Mouse (Mus musculus): ENCODE results near the gene Dcaf7. TPM values are rescaled to one million over a fixed set of nuclear protein-coding genes. Genes with fewer than 3 reads are reported as not detected.

Gene Dcaf7
- polyA plus RNA-seq, 1 experiment from 2014 or later, result 104 TPM

DNA sequence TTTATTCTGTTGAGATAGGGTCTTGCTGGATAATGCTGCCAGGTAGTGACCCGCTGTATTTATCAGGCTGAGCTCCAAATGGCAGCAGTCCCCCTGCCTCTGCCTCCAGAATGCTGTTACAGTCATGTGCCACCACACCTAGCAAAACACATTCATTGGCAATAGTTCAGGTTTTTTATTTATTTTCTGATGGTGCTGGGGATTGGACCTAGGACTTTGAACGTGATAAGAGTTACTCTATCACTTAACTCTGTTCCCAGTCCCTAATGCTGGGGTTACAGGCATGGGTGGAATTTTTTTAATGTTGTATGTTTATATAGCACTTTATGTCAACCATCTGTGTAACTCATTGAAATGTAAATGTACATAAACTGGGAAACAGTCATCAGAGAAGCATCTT is 17.2 kb downstream of the Dcaf7 start:
- Histone ChIP-seq H3K9ac (ENCODE audit: low read length) (no peak overlapping the region), H3K4me1 (replicated peaks; ENCODE audit: control insufficient read depth, insufficient read depth, low read length) (no peaks in the 10 kb centered on the region), H3K27me3 (ENCODE audit: control insufficient read depth, insufficient read depth, low read length) (no peaks in the 10 kb centered on the region), H3K27ac (ENCODE audit: low read depth, low read length) (no peak overlapping the region), H3K4me3 (ENCODE audit: low read depth, low read length) (no peak overlapping the region), H3K36me3 (ENCODE audit: control insufficient read depth, insufficient read depth, low read length) (peaks cover 10% of the 10 kb centered on the region; the same call in 1 of the 2 replicates), H3K9me3 (ENCODE audit: control insufficient read depth, low read length) (no peaks in the 10 kb centered on the region), H3K4me2 (ENCODE audit: low read depth, low read length, severe bottlenecking) (no peak overlapping the region)
- DNase-seq (ENCODE audit: low spot score) (no peak), ATAC-seq (replicated peaks; ENCODE audit: low FRiP score) (no peak)
- WGBS, result 87% methylated on average over 2 of the region's 2 CpGs

DNA sequence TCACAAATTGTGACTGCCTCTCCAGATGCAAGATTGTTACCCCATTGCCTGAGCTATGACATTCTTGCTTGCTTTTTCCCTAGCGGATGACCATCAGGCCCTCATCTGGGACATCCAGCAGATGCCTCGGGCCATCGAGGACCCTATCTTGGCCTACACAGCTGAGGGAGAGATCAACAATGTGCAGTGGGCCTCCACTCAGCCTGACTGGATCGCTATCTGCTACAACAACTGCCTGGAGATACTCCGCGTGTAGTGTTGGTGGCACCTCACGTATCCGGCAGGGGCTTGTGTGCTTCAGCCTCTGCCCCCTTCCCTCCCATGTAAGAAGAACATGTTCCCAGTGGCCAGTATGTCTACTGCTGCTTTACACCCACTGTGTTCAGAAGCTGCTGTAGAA is 17.9 kb downstream of the Dcaf7 start:
- DNase-seq (ENCODE audit: low spot score), result no peak
- Histone ChIP-seq H3K9ac (ENCODE audit: low read length) (no peak overlapping the region), H3K36me3 (ENCODE audit: control insufficient read depth, insufficient read depth, low read length) (peaks cover 10% of the 10 kb centered on the region; the same call in 1 of the 2 replicates), H3K27me3 (ENCODE audit: control insufficient read depth, insufficient read depth, low read length) (no peaks in the 10 kb centered on the region), H3K4me2 (ENCODE audit: low read depth, low read length, severe bottlenecking) (no peak overlapping the region), H3K27ac (ENCODE audit: low read depth, low read length) (no peak overlapping the region), H3K4me3 (ENCODE audit: low read depth, low read length) (no peak overlapping the region), H3K9me3 (ENCODE audit: control insufficient read depth, low read length) (no peaks in the 10 kb centered on the region), H3K4me1 (replicated peaks; ENCODE audit: control insufficient read depth, insufficient read depth, low read length) (no peaks in the 10 kb centered on the region)
- WGBS, result 95% methylated on average over 8 of the region's 8 CpGs
- ATAC-seq (replicated peaks; ENCODE audit: low FRiP score), result no peak

DNA sequence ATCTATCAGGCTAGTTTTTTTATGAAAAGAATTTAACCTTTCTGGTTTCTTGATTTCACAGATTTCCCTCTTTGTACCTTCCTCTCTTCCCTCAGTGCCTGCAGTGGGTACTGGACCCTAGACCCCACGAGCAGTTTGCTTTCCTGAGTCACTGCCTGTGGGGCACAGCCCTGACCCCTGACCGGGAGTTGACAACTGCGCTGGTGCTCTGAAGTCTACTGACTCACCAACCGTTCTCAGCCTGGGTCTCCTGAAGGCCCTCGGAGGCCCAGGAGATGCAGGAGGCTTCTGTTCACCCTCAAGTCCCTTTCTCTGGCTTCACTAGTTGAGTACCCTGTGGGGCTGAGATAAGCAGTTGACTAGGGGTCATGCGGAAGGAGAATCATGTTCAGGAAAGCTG is 18.7 kb downstream of the Dcaf7 start:
- DNase-seq (ENCODE audit: low spot score), result no peak
- Histone ChIP-seq H3K27me3 (ENCODE audit: control insufficient read depth, insufficient read depth, low read length) (no peaks in the 10 kb centered on the region), H3K4me2 (ENCODE audit: low read depth, low read length, severe bottlenecking) (no peak overlapping the region), H3K36me3 (ENCODE audit: control insufficient read depth, insufficient read depth, low read length) (peaks cover 10% of the 10 kb centered on the region; the same call in 1 of the 2 replicates), H3K9me3 (ENCODE audit: control insufficient read depth, low read length) (no peaks in the 10 kb centered on the region), H3K4me1 (replicated peaks; ENCODE audit: control insufficient read depth, insufficient read depth, low read length) (no peaks in the 10 kb centered on the region), H3K9ac (ENCODE audit: low read length) (no peak overlapping the region), H3K27ac (ENCODE audit: low read depth, low read length) (no peak overlapping the region), H3K4me3 (ENCODE audit: low read depth, low read length) (no peak overlapping the region)
- 93% methylated on average over 6 of the region's 6 CpGs for WGBS
- ATAC-seq (replicated peaks; ENCODE audit: low FRiP score), result no peak

GRCm38 (mm10) chr11:106056819-106057491 is 20.3 kb downstream of the Dcaf7 start:
- ATAC-seq (replicated peaks; ENCODE audit: low FRiP score) (no peak), DNase-seq (ENCODE audit: low spot score) (no peak)
- H3K4me1 ChIP-seq (replicated peaks; ENCODE audit: control insufficient read depth, insufficient read depth, low read length), result no peaks in the 10 kb centered on the region
- H3K4me3 ChIP-seq (ENCODE audit: low read depth, low read length), result no peak overlapping the region
- no peak overlapping the region for H3K4me2 ChIP-seq (ENCODE audit: low read depth, low read length, severe bottlenecking)
- no peaks in the 10 kb centered on the region for H3K27me3 ChIP-seq (ENCODE audit: control insufficient read depth, insufficient read depth, low read length)
- no peaks in the 10 kb centered on the region for H3K9me3 ChIP-seq (ENCODE audit: control insufficient read depth, low read length)
- peaks cover 10% of the 10 kb centered on the region; the same call in 1 of the 2 replicates for H3K36me3 ChIP-seq (ENCODE audit: control insufficient read depth, insufficient read depth, low read length)
- no peak overlapping the region for H3K27ac ChIP-seq (ENCODE audit: low read depth, low read length)
- WGBS, result 94% methylated on average over 8 of the region's 8 CpGs
- H3K9ac ChIP-seq (ENCODE audit: low read length), result no peak overlapping the region

- Histone ChIP-seq H3K9me3 (ENCODE audit: control insufficient read depth, low read length) (no peaks in the 10 kb centered on the region), H3K9ac (ENCODE audit: low read length) (no peak overlapping the region), H3K27ac (ENCODE audit: low read depth, low read length) (no peak overlapping the region), H3K4me3 (ENCODE audit: low read depth, low read length) (no peak overlapping the region), H3K36me3 (ENCODE audit: control insufficient read depth, insufficient read depth, low read length) (peaks cover 10% of the 10 kb centered on the region; the same call in 1 of the 2 replicates), H3K4me1 (replicated peaks; ENCODE audit: control insufficient read depth, insufficient read depth, low read length) (no peaks in the 10 kb centered on the region), H3K4me2 (ENCODE audit: low read depth, low read length, severe bottlenecking) (no peak overlapping the region), H3K27me3 (ENCODE audit: control insufficient read depth, insufficient read depth, low read length) (no peaks in the 10 kb centered on the region)
- ATAC-seq (replicated peaks; ENCODE audit: low FRiP score), result no peak
- no peak for DNase-seq (ENCODE audit: low spot score)
- 75% methylated on average over 8 of the region's 8 CpGs for WGBS
Measured at GRCm38 (mm10) chr11:106058020-106058419, 21.3 kb downstream of the Dcaf7 start.

DNA sequence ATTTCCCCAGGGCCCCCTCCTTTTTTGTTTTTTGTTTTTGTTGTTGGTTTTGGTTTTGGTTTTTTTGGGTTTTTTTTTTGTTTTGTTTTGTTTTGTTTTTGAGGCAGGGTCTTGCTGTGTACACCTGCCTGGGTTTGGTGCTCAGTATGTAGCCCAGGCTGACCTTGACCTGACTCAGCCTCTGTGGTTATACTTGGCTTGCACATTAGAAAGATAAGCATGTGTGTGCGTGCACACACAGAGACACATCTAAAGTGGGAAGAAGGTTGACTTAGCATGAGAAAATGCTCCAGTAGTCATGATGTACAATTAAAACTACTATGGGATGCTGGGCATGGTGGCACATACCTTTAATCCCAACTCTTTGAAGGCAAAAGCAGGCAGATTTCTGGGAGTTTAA is 23.9 kb downstream of the Dcaf7 start:
- H3K9ac ChIP-seq (ENCODE audit: low read length), result no peak overlapping the region
- no peaks in the 10 kb centered on the region for H3K4me1 ChIP-seq (replicated peaks; ENCODE audit: control insufficient read depth, insufficient read depth, low read length)
- H3K9me3 ChIP-seq (ENCODE audit: control insufficient read depth, low read length), result no peaks in the 10 kb centered on the region
- ATAC-seq (replicated peaks; ENCODE audit: low FRiP score), result no peak
- no peaks in the 10 kb centered on the region for H3K27me3 ChIP-seq (ENCODE audit: control insufficient read depth, insufficient read depth, low read length)
- H3K36me3 ChIP-seq (ENCODE audit: control insufficient read depth, insufficient read depth, low read length), result peaks cover 3% of the 10 kb centered on the region; the same call in 1 of the 2 replicates
- H3K27ac ChIP-seq (ENCODE audit: low read depth, low read length), result no peak overlapping the region
- H3K4me3 ChIP-seq (ENCODE audit: low read depth, low read length), result no peak overlapping the region
- DNase-seq (ENCODE audit: low spot score), result no peak
- H3K4me2 ChIP-seq (ENCODE audit: low read depth, low read length, severe bottlenecking), result no peak overlapping the region
- 98% methylated on average over 1 of the region's 1 CpGs for WGBS

DNA sequence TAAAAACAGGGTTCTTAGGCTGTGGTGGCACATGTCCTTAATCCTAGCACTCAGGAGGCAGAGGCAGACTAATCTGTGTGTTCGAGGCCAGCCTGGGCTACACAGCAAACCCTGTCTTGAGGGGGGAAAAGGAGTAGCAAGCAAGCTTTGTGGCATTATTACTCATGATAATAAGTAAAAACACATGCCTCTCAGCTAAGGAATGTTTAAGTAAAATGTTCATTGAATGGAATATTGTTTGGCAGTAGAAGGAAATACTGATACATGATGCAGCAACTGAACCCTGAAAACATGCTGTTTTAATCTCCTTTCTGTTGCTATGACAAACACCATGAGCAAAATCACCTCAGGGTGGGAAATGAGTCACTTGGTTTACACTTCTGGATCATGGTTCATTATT is 24.6 kb downstream of the Dcaf7 start:
- H3K27ac ChIP-seq (ENCODE audit: low read depth, low read length), result no peak overlapping the region
- WGBS, result 85% methylated on average over 1 of the region's 1 CpGs
- no peak overlapping the region for H3K4me2 ChIP-seq (ENCODE audit: low read depth, low read length, severe bottlenecking)
- no peaks in the 10 kb centered on the region for H3K9me3 ChIP-seq (ENCODE audit: control insufficient read depth, low read length)
- peaks cover 3% of the 10 kb centered on the region; the same call in 1 of the 2 replicates for H3K36me3 ChIP-seq (ENCODE audit: control insufficient read depth, insufficient read depth, low read length)
- no peaks in the 10 kb centered on the region for H3K4me1 ChIP-seq (replicated peaks; ENCODE audit: control insufficient read depth, insufficient read depth, low read length)
- no peaks in the 10 kb centered on the region for H3K27me3 ChIP-seq (ENCODE audit: control insufficient read depth, insufficient read depth, low read length)
- DNase-seq (ENCODE audit: low spot score) (no peak), ATAC-seq (replicated peaks; ENCODE audit: low FRiP score) (no peak)
- H3K4me3 ChIP-seq (ENCODE audit: low read depth, low read length), result no peak overlapping the region
- H3K9ac ChIP-seq (ENCODE audit: low read length), result no peak overlapping the region

GRCm38 (mm10) chr11:106063756-106064155 is 27.1 kb downstream of the Dcaf7 start:
- Histone ChIP-seq H3K9ac (ENCODE audit: low read length) (no peak overlapping the region), H3K4me1 (replicated peaks; ENCODE audit: control insufficient read depth, insufficient read depth, low read length) (no peaks in the 10 kb centered on the region), H3K9me3 (ENCODE audit: control insufficient read depth, low read length) (no peaks in the 10 kb centered on the region), H3K36me3 (ENCODE audit: control insufficient read depth, insufficient read depth, low read length) (no peaks in the 10 kb centered on the region; the same call in 1 of the 2 replicates), H3K4me2 (ENCODE audit: low read depth, low read length, severe bottlenecking) (no peak overlapping the region), H3K27me3 (ENCODE audit: control insufficient read depth, insufficient read depth, low read length) (no peaks in the 10 kb centered on the region), H3K4me3 (ENCODE audit: low read depth, low read length) (no peak overlapping the region), H3K27ac (ENCODE audit: low read depth, low read length) (no peak overlapping the region)
- no peak for DNase-seq (ENCODE audit: low spot score)
- 80% methylated on average over 5 of the region's 5 CpGs for WGBS
- no peak for ATAC-seq (replicated peaks; ENCODE audit: low FRiP score)
